Mouse (Mus musculus) lung, postnatal 0 days (tissue): ENCODE measurements around the gene Alg3.

Experiments
- CTCF ChIP-seq: IDR thresholded peaks from 2 replicates; pipeline ENCODE4 v1.5.1; 2016; ENCODE audit warnings: antibody characterized with exemption, mild to moderate bottlenecking
- EP300 ChIP-seq: IDR thresholded peaks from 2 replicates; pipeline ENCODE4 v1.6.1; 2016; ENCODE audit warnings: antibody characterized with exemption, mild to moderate bottlenecking, control low read depth

DNA sequence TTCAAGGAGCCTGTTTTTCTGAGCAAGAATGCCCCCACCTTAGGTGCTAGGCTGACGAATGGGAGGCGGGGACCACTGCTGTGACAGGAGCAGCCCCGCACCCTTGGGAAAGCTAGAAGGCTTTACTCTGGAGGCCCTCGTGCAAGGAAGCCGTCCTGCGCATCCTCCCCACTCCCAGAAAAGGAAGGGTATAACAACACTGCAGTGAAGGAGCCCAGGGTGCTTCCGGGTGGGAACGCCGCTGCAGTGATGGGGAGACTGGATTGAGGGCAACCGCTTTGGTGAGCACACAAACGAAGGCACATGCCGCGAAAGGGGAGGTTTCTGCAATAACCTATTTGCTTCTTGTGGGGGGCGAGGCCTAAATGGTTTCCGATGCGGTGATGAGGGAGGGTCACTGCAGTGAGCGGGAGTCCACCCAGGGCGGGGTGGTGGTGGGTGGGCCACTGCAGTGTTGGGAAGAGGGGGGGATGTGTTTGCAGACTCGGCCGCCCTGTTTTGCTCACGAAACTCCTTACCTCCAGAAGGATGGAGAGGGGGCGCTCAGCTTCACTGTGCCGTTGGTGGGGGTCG is 22.1 kb downstream of the Alg3 start, which contains the start of gene Vwa5b2:
- no peak for TF ChIP-seq CTCF
- no peak for TF ChIP-seq EP300
